Mouse (Mus musculus) testis, adult 2 months (tissue): Measurements from ENCODE around the gene 9030612E09Rik. TPM values are rescaled to one million over a fixed set of nuclear protein-coding genes. Genes with fewer than 3 reads are reported as not detected.

Source experiments
- H3K27ac ChIP-seq: fragments of 200-500 bp; 2 replicates; pipeline ENCODE4 v1.5.1; 2012; ENCODE audit warnings: low read depth, low read length; ENCODE audit not compliant: control insufficient read depth, insufficient read depth
- H3K27me3 ChIP-seq: fragments of 200-500 bp; 2 replicates; pipeline ENCODE4 v1.6.1; 2012; ENCODE audit warnings: mild to moderate bottlenecking, low read length, moderate library complexity; ENCODE audit not compliant: control insufficient read depth, insufficient read depth
- H3K36me3 ChIP-seq: fragments of 200-500 bp; 2 replicates; pipeline ENCODE4 v1.6.1; 2012; ENCODE audit warnings: mild to moderate bottlenecking, low read length; ENCODE audit not compliant: control insufficient read depth, insufficient read depth
- H3K4me1 ChIP-seq: fragments of 200-500 bp; 2 replicates; pipeline ENCODE4 v1.6.1; 2012; ENCODE audit warnings: low read length; ENCODE audit not compliant: control insufficient read depth, insufficient read depth
- H3K4me3 ChIP-seq: fragments of 200-500 bp; 2 replicates; pipeline ENCODE4 v1.5.1; 2012; ENCODE audit warnings: low read depth, mild to moderate bottlenecking, low read length, moderate library complexity, mixed read lengths; ENCODE audit not compliant: control insufficient read depth
- CTCF ChIP-seq: fragments of 200-500 bp; IDR thresholded peaks from 2 replicates; pipeline ENCODE4 v1.5.1; 2012; ENCODE audit warnings: low read depth, mild to moderate bottlenecking, inconsistent platforms, low read length, moderate library complexity; ENCODE audit not compliant: control insufficient read depth, insufficient read depth, insufficient replicate concordance
- POLR2A ChIP-seq: fragments of 200-500 bp; IDR thresholded peaks from 2 replicates; pipeline ENCODE4 v1.6.1; 2012; ENCODE audit warnings: low read depth, mild to moderate bottlenecking, inconsistent platforms, low read length, moderate library complexity; ENCODE audit not compliant: control insufficient read depth
- polyA plus RNA-seq: library from polyadenylated mRNA; depleted of rRNA; stranded (reverse); fragments of >200 nt; gene quantifications from 2 replicates; pipeline ENCODE4 v1.2.3, GENCODE M21; 2012; rRNA removed

9030612E09Rik gene
- polyA plus RNA-seq = 0.49 and 0.52 TPM in 2 replicates

- no peak for TF ChIP-seq CTCF
- TF ChIP-seq POLR2A = peak; percentile 11; the same call in 1 of the 2 replicates
- Histone ChIP-seq H3K27ac (peak within 1 kb of the TSS; percentile 81), H3K36me3 (no peaks in the 10 kb centered on the region), H3K4me3 (peak within 1 kb of the TSS; percentile 85), H3K4me1 (peaks cover 5% of the 10 kb centered on the region), H3K27me3 (no peaks in the 10 kb centered on the region; the same call in none of the 2 replicates)
These were observed at the start of gene 9030612E09Rik, which contains the start of gene Sobp for GRCm38 (mm10) chr10:43174326-43175155. TSS of gene 9030612E09Rik (plus strand) at chr10:43174704. TSS of gene Sobp (minus strand) at chr10:43174530.

- Histone ChIP-seq H3K4me1 (peaks cover 4% of the 10 kb centered on the region; the same call in 1 of the 2 replicates), H3K27me3 (no peaks in the 10 kb centered on the region)
- TF ChIP-seq CTCF = no peak
- no peak for TF ChIP-seq POLR2A
These were observed 45.8 kb upstream of the 9030612E09Rik start for GRCm38 (mm10) chr10:43128750-43129149.

GRCm38 (mm10) chr10:43134027-43134426 is 40.5 kb upstream of the 9030612E09Rik start:
- no peak for TF ChIP-seq CTCF
- no peak for TF ChIP-seq POLR2A
- H3K27me3 ChIP-seq = no peaks in the 10 kb centered on the region
- H3K4me1 ChIP-seq = no peaks in the 10 kb centered on the region

More at GRCm38 (mm10) chr10:43128750-43129149, 45.8 kb upstream of the 9030612E09Rik start:
- Histone ChIP-seq H3K27ac (no peak overlapping the region), H3K4me3 (no peak overlapping the region), H3K36me3 (no peaks in the 10 kb centered on the region)

GRCm38 (mm10) chr10:43143173-43143572 is 31.3 kb upstream of the 9030612E09Rik start:
- H3K27ac ChIP-seq = no peak overlapping the region
- no peaks in the 10 kb centered on the region; the same call in 1 of the 2 replicates for H3K4me1 ChIP-seq
- no peak overlapping the region for H3K4me3 ChIP-seq
- TF ChIP-seq POLR2A (no peak), CTCF (no peak)
- H3K36me3 ChIP-seq = no peaks in the 10 kb centered on the region
- H3K27me3 ChIP-seq = no peaks in the 10 kb centered on the region

More at GRCm38 (mm10) chr10:43134027-43134426, 40.5 kb upstream of the 9030612E09Rik start:
- Histone ChIP-seq H3K36me3 (no peaks in the 10 kb centered on the region), H3K27ac (no peak overlapping the region), H3K4me3 (no peak overlapping the region)

GRCm38 (mm10) chr10:43148456-43148855 is 26.0 kb upstream of the 9030612E09Rik start:
- no peak for TF ChIP-seq POLR2A
- no peak for TF ChIP-seq CTCF
- Histone ChIP-seq H3K4me1 (no peaks in the 10 kb centered on the region; the same call in 1 of the 2 replicates), H3K4me3 (no peak overlapping the region), H3K27ac (no peak overlapping the region), H3K27me3 (no peaks in the 10 kb centered on the region), H3K36me3 (no peaks in the 10 kb centered on the region)

GRCm38 (mm10) chr10:43152643-43153042 is 21.9 kb upstream of the 9030612E09Rik start:
- Histone ChIP-seq H3K27ac (no peak overlapping the region), H3K4me1 (no peaks in the 10 kb centered on the region; the same call in 1 of the 2 replicates), H3K27me3 (no peaks in the 10 kb centered on the region), H3K36me3 (no peaks in the 10 kb centered on the region), H3K4me3 (no peak overlapping the region)
- TF ChIP-seq CTCF (no peak), POLR2A (no peak)

GRCm38 (mm10) chr10:43155046-43155560 is 19.4 kb upstream of the 9030612E09Rik start:
- H3K27ac ChIP-seq = peak overlapping the region; percentile 5; the same call in 1 of the 2 replicates
- H3K27me3 ChIP-seq = no peaks in the 10 kb centered on the region
- TF ChIP-seq CTCF (no peak), POLR2A (no peak; the same call in 1 of the 2 replicates)
- no peaks in the 10 kb centered on the region; the same call in 1 of the 2 replicates for H3K4me1 ChIP-seq
- no peaks in the 10 kb centered on the region for H3K36me3 ChIP-seq
- peak overlapping the region; percentile 74 for H3K4me3 ChIP-seq

GRCm38 (mm10) chr10:43158917-43159316 is 15.6 kb upstream of the 9030612E09Rik start:
- H3K27me3 ChIP-seq = no peaks in the 10 kb centered on the region
- H3K4me3 ChIP-seq = no peak overlapping the region
- H3K4me1 ChIP-seq = no peaks in the 10 kb centered on the region; the same call in 1 of the 2 replicates
- no peaks in the 10 kb centered on the region for H3K36me3 ChIP-seq
- H3K27ac ChIP-seq = no peak overlapping the region
- no peak for TF ChIP-seq CTCF
- TF ChIP-seq POLR2A = no peak
